Mouse (Mus musculus): ENCODE results near the gene Baiap3.

- TF ChIP-seq CTCF (IDR thresholded peaks at IDR 0.05), result no peak
- 0 out of 2 replicates have a peak, but pooled peaks have one; percentile 63 for TF ChIP-seq EP300 (IDR thresholded peaks at IDR 0.05; ENCODE audit: insufficient read depth, low read depth, low read length)
- peak; percentile 37; the same call in 1 of the 2 replicates for TF ChIP-seq POLR2A (IDR thresholded peaks at IDR 0.05; ENCODE audit: insufficient read depth, low read depth, low read length)
These were observed 17.0 kb upstream of the Baiap3 start for GRCm38 (mm10) chr17:25272951-25273705.

All from heart, adult 2 months (tissue).